Mouse (Mus musculus) gastrocnemius, postnatal 36 days (tissue): ENCODE data around the gene Ctdnep1. TPM values are rescaled to one million over a fixed set of nuclear protein-coding genes. Genes with fewer than 3 reads are reported as not detected.
A peak's percentile ranks its signal among the peaks of the same experiment; 100 is the strongest.
"Not testable (repeated sequence)": the region's sequence is repeated elsewhere in the genome, so short reads cannot be mapped to it uniquely, and the experiment has no call there.

Experiments used
- DNase-seq, 2 experiments: peaks; one replicate each; pipeline ENCODE4 v3.0.0; 2022
- intact Hi-C: fragments of 180-260 bp; cut with DNase I; formaldehyde crosslinking; loops from one replicate; pipeline ENCODE4 v1.15.1; 2025
- total RNA-seq, 2 experiments: library from RNA; stranded (reverse); gene quantifications; 2 replicates each; pipeline ENCODE4 v1.2.3; 2021

The Ctdnep1 gene
- total RNA-seq, 2 experiments from 2014 or later, result 171 to 246 TPM

DNA sequence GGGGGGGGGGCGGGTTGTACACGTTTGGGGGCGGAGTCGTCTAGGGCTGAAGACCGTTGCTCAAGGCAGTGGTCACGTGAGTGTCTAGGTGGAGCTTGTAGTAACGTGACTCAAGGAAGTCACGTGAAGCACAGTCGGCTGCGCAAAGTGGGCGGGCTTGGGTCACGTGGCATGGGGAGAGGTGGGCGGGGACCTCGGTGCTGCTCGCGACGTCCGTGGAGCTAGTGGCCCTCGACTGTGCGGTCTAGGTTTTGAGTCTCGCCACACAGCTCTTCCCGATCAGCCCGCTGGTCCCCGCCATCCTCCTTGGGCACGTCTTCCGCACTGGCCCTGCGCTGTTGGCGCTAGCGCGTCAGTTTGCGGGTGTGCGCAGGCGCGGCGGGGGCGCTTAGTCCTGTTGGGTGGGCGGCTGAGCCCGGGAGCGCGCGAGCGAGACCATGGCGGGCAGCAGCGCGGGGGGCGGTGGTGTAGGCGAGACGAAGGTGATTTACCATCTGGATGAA, 19.5 kb downstream of the Ctdnep1 start, which contains the start of gene Dvl2:
Gene Dvl2 (plus strand): TSS at position 200 of the 503 bp plus-strand sequence.
- DNase-seq, result peak; percentile 80 to 88
- intact Hi-C loops, result no loop called here

DNA sequence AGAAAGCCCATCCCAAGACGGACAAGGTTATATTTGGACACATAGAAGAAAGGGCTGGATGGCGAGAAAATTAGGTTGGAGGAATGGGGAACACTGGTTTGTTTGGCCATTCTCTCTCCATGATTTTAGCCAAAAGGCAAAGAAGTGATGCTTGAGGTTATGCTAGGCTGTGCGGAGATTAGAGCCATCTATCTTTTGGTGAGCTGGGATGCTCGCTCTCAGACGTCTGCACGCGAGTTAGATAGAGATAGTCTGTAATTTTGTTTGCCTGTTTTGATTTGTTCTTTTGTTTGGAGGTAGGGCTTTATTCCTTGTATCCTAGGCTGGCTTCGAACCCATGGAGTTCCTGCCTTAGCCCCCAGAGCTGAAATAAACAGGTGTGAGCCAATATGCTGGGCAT, 20.2 kb downstream of the Ctdnep1 start:
- no peak for DNase-seq
- intact Hi-C loops, result no loop called here

DNA sequence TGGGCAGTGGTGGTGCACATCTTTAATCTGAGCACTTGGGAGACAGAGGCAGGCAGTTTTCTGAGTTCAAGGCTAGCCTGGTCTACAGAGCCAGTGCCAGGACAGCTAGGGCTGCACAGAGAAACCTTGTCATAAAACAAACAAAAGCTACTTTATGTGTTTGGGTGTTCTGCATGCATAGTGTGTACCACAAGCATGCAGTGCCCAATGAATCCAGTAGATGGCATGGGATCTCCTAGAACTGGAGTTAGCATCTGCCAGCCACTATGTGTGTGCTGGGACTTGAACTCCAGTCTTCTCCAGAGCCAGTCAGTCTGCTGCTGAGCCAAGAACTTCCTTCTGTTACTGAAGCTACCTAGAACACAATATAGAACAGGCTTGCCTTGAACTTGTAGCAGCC, 20.9 kb downstream of the Ctdnep1 start:
- intact Hi-C loops, result no loop called here
- DNase-seq, result peak in 1 of 2 experiments; percentile 4

DNA sequence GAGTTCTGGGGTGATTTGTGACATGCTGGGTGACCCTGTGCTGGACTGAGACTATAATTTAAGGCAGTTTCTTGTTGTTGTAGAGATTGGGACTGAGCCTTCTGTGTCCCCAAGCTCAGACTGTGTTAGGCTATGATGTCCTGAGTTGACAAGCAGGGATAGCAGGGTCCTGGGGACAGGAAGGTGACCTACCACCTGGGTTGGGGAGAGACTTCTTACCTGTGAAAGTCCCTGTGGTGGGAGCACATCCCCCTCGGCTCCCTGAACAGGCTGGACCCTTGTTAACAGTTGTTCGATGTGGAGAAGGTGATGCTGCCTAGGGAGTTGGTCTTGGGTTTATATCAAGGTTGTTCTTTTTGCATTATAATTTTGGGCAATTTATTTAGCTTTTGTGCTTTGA, 21.5 kb downstream of the Ctdnep1 start:
- intact Hi-C loops, result no loop called here
- no peak for DNase-seq

DNA sequence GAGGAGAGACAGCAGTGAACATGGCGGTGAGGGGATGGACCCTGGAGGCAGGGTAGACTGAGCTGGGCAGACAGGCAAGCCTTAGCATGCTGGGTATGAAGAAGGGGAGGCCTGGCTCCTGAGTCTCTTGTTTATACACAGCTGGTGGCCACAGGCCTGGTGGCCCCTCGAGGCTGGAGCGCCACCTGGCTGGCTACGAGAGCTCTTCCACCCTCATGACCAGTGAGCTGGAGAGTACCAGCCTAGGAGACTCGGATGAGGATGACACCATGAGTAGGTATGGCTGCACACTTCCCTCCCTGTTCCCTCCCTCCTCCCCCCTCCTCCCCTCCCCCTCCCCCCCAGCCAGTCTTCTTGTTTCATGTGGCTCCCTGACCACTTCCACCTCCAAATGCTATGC, 24.6 kb downstream of the Ctdnep1 start:
- intact Hi-C loops, result loop anchor here (5.0 kb wide), 1 partner anchor 73 kb away; no protein-coding TSS in a partner anchor
- DNase-seq, result peak in 1 of 2 experiments; percentile 3

DNA sequence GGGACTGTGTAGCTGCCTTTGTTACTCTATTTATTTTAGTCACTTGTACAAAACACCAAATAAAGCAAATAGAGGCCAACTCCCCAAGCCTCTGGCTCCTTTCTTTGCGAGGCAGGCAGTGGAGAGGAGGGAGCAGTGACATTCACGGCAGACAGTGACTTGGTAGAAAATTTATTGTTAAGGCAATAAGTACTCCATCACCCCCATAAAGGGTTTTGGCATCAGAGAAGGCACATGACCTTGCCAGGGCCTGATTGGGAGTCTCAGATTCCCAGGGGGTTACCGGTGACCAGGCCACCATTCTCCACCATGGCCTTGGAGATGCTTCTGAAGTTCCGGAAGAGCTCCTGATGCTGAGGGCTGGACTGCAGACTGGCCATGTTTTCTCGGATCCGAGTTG, 29.1 kb downstream of the Ctdnep1 start:
- no peak for DNase-seq
- intact Hi-C loops, result no loop called here

DNA sequence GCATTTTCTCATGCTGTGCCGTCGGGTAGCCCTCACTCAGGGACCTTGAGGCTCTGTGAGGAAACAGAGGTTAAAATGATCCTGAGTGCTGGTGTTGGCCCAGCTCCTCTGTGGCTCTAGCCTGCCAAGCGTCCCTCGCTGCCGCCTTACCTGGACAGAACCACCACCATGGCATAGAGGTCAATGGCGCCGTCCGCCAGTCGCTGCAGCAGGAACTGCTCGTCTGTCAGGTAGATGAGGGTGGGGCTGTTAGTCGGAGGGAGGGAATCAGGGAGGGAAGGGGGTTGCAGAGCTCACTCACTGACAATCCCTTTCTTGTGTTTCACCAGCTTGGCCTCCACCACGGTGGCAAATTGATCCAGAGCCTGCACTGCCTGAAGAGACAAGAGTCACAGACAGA, 29.6 kb downstream of the Ctdnep1 start:
- no peak for DNase-seq
- intact Hi-C loops, result no loop called here

DNA sequence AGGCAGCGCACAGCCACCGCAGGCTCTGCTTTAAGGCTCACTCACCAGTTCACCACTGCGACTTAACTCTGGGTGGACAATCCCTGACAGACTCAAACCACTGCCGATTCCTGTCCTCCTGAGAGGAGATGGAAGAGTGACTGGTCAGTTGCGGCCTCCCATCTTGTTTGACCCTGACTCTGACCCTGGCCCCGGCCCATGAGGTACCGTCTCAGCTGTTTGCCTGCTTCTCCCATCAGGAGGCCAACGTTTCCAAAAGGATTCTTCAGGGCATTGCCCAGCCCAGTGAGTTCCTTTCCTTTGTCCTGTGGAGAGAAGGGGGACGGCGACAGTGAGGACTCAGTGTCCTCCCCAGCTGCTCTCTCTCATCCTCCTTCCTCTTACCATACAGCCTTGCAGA, 30.0 kb downstream of the Ctdnep1 start:
- intact Hi-C loops, result no loop called here
- no peak for DNase-seq

DNA sequence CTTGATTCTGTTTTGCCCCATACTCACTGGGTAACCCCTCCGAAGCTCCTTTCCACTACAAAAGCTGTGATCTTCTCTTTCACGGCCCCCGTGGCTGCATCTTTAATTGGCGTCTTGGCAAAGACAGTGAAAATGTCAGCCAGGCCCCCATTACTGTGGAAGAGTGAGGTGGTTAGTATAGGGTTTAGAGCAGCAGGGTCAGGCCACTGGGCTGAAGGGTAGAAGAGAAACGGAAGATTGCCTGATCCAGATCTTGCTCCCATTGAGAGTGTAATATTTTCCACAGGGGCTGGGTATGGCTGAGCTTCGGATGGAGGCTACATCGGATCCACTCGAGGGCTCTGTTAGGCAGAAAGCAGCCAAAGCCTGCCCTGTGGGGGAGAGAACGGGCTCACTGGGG, 32.0 kb downstream of the Ctdnep1 start:
- intact Hi-C loops, result no loop called here
- DNase-seq, result no peak

DNA sequence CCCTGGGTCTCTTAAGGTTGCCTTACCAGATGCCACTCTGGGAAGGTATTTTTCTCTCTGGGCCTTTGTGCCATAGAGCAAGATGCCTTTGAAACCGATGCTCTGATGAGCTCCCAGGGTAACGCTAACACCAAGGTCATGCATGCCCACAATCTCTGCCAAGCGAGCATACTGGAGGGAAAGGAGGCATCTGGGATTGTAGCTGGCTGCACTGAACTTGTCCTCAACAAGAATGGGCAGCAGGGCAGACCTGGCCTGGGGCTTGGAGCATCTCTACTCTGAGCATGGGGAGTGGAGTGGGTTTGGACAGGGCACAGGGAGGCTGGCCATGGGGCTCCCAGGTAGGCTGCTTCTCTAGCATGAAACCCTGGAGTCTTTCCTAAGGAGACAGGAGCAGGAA, 32.5 kb downstream of the Ctdnep1 start:
- intact Hi-C loops, result no loop called here
- DNase-seq, result no peak

DNA sequence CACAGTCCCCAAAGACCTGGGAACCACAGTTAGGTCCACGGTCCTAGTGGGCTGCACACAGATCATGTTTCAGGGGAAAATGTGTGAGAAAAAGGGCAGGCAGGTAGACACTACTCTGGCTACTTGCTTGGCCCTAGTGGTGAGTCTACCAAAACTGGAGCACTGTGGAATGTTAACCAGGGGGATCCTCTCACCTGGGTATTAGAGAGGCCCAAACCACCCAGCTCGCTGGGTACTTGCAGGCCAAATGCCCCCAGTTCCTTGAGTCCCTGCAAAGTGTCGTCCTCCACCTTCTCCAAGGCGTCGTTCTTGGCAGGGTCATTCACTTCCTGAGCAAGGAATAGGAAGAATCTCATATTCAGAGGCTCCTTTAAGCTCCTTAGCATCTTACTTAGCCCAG, 33.1 kb downstream of the Ctdnep1 start:
- intact Hi-C loops, result no loop called here
- DNase-seq, result no peak

DNA sequence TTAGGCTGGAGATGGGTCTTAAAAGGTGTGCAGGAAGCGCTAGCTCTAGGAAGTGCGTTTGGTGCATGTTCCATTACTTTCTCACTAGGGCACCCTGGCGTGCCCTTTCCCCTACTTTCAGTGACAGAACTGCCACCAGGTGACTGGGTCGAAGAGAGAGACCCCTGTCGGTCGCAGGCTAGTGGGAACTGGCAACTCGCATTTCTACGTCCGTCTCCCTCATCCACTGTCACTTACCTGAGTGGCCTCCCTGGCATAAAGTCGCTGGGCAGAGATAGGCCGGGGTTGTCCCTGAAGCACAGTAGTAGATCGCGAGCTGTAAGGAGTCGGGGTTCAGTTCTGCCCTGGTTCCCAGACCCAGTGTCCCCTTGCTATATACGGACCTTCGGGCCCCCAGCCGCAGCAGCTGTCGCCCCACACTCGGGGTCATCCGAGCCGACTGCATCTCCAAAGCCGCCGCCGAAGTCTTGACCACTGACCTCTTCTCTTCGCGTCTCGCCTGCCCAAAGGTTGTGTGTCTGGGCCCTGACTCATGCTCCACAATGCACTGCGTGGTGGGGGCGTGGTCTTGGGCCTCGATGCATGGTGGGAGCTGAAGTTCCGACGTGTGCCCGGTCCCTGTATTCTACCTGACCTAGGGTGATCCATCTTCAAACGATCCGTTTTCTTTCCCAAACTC, 34.1 kb downstream of the Ctdnep1 start, which contains the start of gene Acadvl:
Gene Acadvl (minus strand): TSS at position 532 of the 679 bp plus-strand sequence.
- peak; percentile 81 to 86 for DNase-seq
- intact Hi-C loops, result no loop called here

DNA sequence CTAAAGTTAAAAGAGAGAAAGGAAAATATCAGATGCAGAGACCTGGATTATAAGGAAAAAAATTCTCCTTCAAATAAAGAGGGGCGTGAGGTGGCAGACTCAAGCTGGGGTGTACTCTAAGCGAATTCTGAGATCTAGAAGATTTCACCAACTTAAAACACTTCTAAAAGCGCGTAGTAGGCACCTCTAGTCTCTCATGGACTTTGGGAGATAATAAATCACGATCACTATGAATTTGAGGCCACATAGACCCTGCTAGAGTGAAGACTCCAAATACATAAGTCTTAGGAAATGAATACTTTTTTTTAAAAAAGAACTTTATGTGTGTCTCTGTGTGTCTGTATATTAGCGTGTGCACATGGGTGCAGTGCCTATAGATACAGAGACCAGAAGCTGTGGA, 34.7 kb downstream of the Ctdnep1 start:
- DNase-seq, result no peak
- intact Hi-C loops, result no loop called here

DNA sequence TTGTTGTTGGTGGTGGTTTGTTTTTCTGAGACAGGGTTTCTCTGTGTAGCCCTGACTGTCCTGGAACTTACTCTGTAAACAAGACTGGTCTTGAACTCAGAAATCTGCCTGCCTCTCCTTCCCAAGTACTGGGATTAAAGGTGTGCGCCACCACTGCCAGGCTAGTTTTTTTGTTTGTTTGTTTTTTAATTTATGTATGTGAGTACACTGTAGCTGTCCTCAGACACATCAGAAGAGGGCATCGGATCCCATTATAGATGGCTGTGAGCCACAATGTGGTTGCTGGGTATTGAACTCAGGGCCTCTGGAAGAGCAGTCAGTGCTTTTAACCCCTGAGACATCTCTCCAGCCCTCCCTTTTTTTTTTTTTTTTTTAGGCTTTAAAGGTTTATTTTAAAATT, 35.2 kb downstream of the Ctdnep1 start:
- DNase-seq, intact Hi-C loops: not testable (repeated sequence)

DNA sequence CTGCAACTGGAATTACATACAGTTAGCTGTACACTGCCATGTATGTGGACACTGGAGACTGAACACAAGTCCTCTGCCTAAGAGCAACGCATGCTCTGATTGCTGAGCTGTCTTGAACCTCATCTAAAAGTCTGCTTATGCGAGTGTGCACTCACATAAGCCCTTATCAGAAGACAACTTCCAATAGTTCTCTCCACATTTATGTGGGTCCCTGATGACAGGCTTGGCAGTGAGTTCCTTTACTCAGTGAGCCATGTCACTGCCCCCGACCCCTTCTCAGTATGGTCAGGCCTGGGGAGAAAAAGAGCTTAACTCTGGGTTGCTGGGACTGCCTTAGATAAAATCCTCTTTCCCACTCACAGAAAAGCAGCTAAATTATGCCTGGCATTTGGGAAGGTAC, 35.7 kb downstream of the Ctdnep1 start, which contains the start of gene Dlg4:
Gene Dlg4 (plus strand): TSS at position 274 of the 400 bp plus-strand sequence.
- intact Hi-C loops, result no loop called here

DNA sequence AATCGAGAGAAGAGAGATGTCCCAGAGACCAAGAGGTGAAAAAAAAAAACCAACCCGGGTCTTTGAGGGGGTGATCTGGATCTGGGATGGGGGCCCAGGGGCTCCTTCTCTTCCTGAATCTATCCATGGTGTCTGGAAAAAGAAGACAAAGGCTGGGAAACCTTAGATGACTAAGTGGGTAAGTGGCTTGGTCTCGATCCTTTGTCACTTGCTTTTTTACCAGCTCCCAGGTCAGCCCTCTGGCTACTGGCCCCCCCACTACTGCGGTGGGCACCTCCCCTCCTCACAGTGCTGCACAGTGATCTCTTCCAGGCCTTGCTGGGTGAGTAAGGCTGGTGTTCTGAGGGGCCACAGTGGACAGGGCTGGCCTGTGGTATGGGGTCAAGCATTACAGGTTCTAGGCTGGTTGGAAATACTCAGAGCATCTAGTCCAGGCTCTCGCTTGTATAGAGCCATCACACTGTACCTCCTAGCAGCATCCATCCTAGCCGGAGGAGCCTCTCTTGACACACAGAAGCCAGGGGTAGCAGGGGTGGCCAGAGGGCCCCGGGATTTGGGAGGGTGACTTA, 36.3 kb downstream of the Ctdnep1 start:
- DNase-seq, result no peak
- intact Hi-C loops, result no loop called here

More for the DNA sequence above, 35.7 kb downstream of the Ctdnep1 start, which contains the start of gene Dlg4:
- DNase-seq, result no peak

DNA sequence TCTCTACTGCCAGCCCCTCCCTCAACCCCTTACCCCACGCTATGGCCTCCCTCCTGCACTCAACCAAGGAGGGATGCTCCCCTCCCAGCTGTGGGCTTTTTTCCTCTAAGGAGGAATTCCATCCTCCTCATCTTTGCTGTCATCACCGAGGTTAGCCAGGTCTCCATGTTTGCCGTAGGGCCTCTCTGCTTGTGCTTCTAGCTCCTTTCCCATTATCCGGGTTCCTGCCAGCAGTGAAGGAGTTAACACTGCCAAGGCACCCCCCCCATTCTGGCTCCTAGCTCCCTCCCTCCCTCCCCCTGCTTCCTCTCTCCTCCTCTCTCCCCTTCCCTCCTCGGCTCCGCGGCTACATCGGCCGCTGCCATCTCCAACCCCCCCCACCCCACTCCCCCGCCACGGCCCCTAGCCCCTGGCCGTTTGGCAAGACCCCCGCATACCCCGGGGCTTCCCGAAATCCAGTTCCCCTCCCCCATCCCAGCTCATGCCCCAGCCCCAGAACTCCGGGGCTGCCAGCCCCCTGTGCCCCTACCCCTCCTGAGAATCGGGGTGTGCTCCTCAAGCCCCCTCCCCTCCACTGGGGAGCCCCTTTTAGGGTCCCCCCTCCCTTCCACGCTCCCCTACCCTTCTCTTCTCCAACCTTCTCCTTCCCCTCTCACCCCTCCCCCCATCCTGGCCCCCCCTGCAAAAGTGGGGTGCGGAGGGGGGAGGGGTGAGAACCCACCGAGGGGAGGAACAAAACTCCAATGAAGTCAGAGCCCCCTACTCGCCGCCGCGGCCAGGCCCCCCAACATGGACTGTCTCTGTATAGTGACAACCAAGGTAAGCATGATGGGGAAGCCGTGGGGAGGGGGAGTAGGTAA, 37.4 kb downstream of the Ctdnep1 start:
- intact Hi-C loops, result no loop called here
- peak in 1 of 2 experiments; percentile 42 for DNase-seq

DNA sequence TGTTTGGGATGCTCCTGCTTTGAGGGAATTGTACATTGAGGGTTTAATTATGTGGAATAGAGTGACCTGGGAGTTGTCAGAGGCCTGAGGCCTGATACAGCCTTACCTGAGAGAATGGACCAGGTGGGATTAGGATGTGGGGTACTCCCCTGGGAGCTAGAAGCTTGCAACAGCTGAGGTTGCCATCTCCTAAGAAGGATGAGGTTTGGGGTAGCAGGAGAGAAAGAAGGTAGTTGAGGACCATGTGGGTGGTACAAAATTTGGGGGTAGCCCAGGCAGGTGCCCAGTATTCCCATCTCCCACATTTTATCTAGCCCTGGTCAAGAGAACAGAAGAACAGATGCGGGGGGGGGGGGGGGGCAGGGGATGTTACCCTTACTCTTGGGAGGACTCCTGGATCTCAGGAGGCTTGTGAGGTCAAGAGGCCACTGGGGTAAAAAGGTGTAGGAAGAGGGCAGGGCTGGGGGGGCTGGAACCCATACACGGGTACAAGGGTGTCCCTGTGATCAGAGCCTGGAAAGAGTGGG, 38.6 kb downstream of the Ctdnep1 start:
- no peak for DNase-seq
- intact Hi-C loops, result no loop called here

DNA sequence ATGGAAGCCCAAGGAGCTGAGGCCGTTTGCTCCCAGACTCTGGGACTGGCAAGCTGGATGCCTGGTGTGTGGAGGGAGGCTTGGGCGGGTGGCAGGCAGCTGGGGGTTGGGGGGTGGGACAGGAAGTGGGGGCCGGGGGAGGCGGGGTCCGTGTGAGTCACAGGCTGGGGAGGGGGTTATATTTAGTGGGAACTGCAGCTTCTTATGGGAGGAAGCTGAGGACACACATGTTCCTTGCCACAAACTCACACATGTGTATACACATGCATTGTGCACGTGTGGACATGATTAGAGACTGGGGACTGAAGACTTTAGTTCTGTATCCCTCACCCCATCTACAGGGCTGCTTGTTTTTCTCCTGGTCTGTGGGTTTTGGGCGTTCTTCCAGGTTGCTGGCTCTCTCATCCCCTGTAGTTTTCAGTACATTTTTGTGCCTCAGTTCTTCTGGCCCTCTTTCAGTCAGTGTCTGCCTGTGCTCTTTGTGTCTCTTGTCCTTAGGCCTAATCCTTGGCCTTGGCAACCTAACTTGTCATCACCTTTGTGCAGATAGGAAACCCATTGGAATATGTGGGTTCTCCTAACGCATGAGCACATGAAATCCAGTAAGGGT, 39.2 kb downstream of the Ctdnep1 start:
- no peak for DNase-seq
- intact Hi-C loops, result no loop called here

DNA sequence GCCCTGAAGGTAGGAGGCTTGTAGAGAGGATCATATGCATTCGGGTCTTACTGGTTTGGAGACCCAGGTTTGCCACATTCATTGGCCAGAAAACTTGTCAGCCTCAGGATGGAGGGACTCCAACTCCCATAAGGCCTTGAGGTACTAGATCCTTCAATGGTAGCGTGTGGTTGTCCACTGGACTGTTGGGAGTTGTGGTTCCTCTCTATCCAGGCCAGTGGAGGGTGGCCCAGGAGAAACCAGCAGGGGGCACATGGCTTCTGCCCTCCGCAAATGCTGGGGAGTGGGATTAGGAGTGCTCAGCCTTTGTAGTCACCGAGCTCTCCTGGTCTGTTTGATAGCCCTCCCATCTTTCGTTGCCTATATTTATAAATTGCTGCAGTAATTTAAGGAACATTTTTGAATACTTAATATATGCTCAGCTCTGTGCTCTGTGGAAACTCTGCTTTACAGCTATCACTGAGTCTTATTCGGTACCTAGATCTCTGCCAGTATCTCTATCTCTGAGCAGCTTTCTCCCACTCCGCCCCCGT, 39.8 kb downstream of the Ctdnep1 start:
- intact Hi-C loops, result no loop called here
- peak; percentile 55 to 72 for DNase-seq
